Mouse (Mus musculus): ENCODE results near the gene Csf3.
A peak's percentile ranks its signal among the peaks of the same experiment; 100 is the strongest.

Gene Csf3

DNA sequence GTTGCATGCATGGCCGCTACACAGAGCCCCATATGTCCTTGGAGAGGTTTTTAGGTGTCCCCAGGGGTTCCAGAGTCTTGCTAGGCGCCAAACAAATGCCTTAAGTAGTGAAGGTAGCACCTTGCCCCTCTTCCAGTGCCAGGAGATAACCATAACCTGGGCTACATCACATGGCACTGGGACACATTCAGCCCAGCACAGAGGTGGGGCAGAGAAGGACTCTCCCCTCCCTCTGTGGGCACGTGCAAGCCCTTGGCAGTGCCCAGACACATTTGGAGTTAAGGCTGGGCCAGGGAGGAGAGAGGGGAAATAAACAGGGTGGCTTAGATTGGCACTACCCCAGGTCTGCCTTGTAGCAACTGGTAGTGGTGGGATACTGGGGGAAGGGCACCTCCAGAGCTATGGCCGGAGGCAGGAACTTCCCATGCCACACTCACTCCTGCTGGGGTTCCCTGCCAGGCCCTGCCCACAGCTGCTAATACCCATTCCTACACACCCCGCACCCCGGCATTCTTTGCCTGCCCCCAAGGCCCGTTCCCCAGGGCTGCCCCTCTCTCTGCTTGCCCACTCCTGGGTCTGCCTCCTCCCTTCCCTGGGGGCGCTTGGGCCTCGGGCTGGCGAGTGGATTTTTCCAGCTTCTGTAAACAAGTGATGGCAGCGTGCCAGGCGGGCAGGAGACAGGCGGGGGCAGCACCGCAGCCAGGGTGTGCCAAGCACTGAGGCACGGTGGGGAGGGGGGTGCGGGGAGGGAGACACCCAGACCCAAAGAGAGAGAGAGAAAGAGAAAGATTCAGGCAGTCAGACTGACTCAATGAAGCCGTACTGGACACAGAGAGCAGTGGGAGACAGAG is 49.5 kb downstream of the Csf3 start:
- peak; percentile 74 to 83 for DNase-seq

DNA sequence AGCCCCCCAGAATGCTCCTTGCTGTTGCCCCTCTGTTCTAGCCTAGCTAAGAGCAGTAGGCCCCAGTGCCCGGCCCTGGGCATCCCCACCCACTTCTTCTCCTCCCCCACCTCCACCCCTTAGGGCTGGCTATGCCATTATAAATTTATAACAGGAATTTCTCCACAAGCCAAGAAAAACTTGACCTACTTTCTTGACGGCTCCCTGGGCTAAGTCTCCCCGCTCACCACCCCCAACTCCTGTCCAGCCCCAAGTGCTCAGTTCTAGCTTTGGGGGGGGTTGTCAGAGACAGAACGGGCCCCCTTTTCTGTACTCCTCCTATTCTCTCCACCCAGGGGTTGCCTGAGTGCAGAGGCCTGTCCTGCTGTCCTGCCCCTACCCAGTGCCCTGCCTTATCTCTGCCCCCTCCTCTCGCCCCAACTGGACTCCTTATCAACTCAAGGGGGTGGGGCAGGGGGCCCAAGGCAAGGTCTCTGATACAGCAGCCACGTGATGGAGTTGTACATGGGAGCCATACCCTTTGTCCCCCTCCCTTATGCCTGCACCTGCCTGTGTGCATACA is 50.2 kb downstream of the Csf3 start:
- DNase-seq, result peak in 1 of 2 experiments; percentile 67

DNA sequence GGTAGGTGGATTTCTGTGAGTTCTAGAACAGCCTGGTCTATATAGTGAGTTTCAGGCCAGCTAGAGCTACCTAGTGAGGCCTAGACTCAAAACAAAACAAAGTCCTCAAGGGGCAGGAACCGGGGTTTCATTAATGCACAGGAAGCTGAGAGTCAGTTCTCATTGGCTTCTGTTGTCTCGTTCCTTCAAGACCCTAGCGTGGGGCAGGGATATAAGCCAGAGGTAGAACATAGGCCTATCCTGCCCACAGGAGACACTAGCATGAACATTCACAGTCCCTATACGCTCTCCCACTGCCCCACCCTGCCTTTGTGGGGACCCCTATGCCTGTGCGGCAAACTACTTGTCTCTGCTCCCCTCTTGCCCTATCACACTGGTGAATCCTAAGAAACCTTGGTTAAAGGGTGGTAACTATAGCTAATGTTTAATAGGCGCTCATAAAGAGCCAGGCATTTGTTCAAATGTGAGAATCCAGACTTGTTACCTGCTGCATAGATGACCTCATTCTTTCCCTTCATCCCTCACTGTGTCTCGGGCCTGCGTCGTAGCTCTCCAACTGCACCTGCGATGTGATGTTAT is 51.6 kb downstream of the Csf3 start:
- peak in 1 of 2 experiments; percentile 60 for DNase-seq
